Mouse (Mus musculus) thymus, postnatal 36 days (tissue): ENCODE data around the gene Gm14435.
"Not testable (repeated sequence)": the region's sequence is repeated elsewhere in the genome, so short reads cannot be mapped to it uniquely, and the experiment has no call there.

Experiments
- DNase-seq, 2 experiments: peaks; one replicate each; pipeline ENCODE4 v3.0.0; 2022; ENCODE audit warnings: mixed read lengths in 2 of 2

Gm14435 gene

GRCm38 (mm10) chr2:176423294-176423693 lies at the start of gene Gm14435:
Gm14435 (plus strand) TSS chr2:176423594.
- DNase-seq = not testable (repeated sequence)
